Mouse (Mus musculus) ES-E14 (cell line): ENCODE data around the gene Scfd2. TPM values are rescaled to one million over a fixed set of nuclear protein-coding genes. Genes with fewer than 3 reads are reported as not detected.

Experiments
- DNase-seq: peaks from one replicate; pipeline ENCODE4 v3.0.0-alpha.2; 2013; ENCODE audit warnings: low read depth, low spot score
- H3K27ac ChIP-seq: 2 replicates; pipeline ENCODE4 v1.5.1; 2012; ENCODE audit warnings: low read depth, mild to moderate bottlenecking, low read length, moderate library complexity, mixed read lengths; ENCODE audit not compliant: poor library complexity, insufficient read depth, severe bottlenecking
- H3K36me3 ChIP-seq: 2 replicates; pipeline ENCODE4 v1.6.1; 2012; ENCODE audit warnings: mild to moderate bottlenecking, low read length, moderate library complexity, mixed read lengths; ENCODE audit not compliant: control insufficient read depth, poor library complexity, insufficient read depth, severe bottlenecking
- H3K4me1 ChIP-seq, 2 experiments: fragments of 150-350 bp in 1 of 2; sonication (generic) in 1 of 2; 2 replicates each; pipeline ENCODE4 v1.6.1; 2012; ENCODE audit warnings: low read length in 2 of 2, mild to moderate bottlenecking in 1 of 2, mixed read lengths in 1 of 2; ENCODE audit not compliant: control insufficient read depth in 2 of 2, insufficient read depth in 2 of 2, poor library complexity in 1 of 2
- H3K4me3 ChIP-seq, 2 experiments: fragments of 150-350 bp in 1 of 2; sonication (generic) in 1 of 2; 2 replicates each; pipeline ENCODE4 v1.5.1; 2012; ENCODE audit warnings: low read length in 2 of 2, low read depth in 1 of 2, mild to moderate bottlenecking in 1 of 2, mixed read lengths in 1 of 2; ENCODE audit not compliant: insufficient read depth in 1 of 2, poor library complexity in 1 of 2, severe bottlenecking in 1 of 2
- H3K9ac ChIP-seq: 2 replicates; pipeline ENCODE4 v1.6.1; 2012; ENCODE audit warnings: low read depth, mild to moderate bottlenecking, low read length, mixed read lengths; ENCODE audit not compliant: poor library complexity, insufficient read depth, severe bottlenecking
- H3K9me3 ChIP-seq: fragments of 150-350 bp; sonication (generic); 2 replicates; pipeline ENCODE4 v1.6.1; 2012; ENCODE audit warnings: low read depth, mild to moderate bottlenecking, low read length; ENCODE audit not compliant: control insufficient read depth, insufficient read depth
- CHD2 ChIP-seq: IDR thresholded peaks from 2 replicates; pipeline ENCODE4 v1.6.1; 2014; ENCODE audit warnings: mild to moderate bottlenecking, low read depth, low read length, inconsistent platforms
- HCFC1 ChIP-seq: IDR thresholded peaks from 2 replicates; pipeline ENCODE4 v1.6.1; 2012; ENCODE audit warnings: low read length, inconsistent platforms, borderline replicate concordance; ENCODE audit not compliant: insufficient read depth
- MAFK ChIP-seq: IDR thresholded peaks from 2 replicates; pipeline ENCODE4 v1.6.1; 2014; ENCODE audit warnings: mild to moderate bottlenecking, low read depth, low read length, inconsistent platforms; ENCODE audit not compliant: insufficient read depth
- ZC3H11A ChIP-seq: IDR thresholded peaks from 2 replicates; pipeline ENCODE4 v1.6.1; 2012; ENCODE audit warnings: low read depth, mild to moderate bottlenecking, inconsistent platforms, low read length, borderline replicate concordance
- ZNF384 ChIP-seq: IDR thresholded peaks from 2 replicates; pipeline ENCODE4 v1.6.1; 2012; ENCODE audit warnings: low read depth, low read length, inconsistent platforms
- in situ Hi-C, 2 experiments: fragments of 600-800 bp; cut with MboI; formaldehyde crosslinking; loops; one replicate each; pipeline ENCODE4 v1.15.1; 2025; ENCODE audit warnings: low sequenced_read_pairs in 2 of 2, inconsistent platforms in 1 of 2; ENCODE audit not compliant: unreplicated experiment in 2 of 2
- total RNA-seq: library from RNA; depleted of rRNA; stranded (reverse); fragments of 300-350 nt; gene quantifications from 2 replicates; pipeline ENCODE4 v1.2.3, GENCODE M21; 2012

The Scfd2 gene
- total RNA-seq, 1 experiment, result 25.8 TPM

DNA sequence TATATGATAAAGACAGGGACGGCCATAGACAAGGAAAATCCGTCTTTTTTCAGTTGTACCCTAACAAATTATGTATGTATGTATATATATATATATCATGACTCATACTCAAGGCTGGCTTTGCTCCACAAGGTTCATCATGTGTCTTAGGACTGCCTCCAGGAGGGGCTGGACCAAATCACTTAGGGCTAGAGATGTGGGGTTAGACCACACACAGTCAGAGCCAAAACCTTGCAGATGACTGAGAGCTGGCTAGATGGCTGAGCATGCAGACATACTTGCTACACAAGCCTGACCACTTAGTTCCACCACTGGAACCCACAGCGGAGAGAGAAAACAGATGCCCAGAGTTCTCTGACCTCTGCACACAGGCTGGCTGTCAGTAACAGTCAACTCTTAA, 363.5 kb downstream of the Scfd2 start:
- H3K4me3 ChIP-seq, result no peak overlapping the region
- no peak for TF ChIP-seq ZNF384
- TF ChIP-seq CHD2, result no peak
- TF ChIP-seq MAFK, result no peak
- TF ChIP-seq ZC3H11A, result no peak
- no peaks in the 10 kb centered on the region for H3K36me3 ChIP-seq
- DNase-seq, result no peak
- H3K27ac ChIP-seq, result no peak overlapping the region
- no peaks in the 10 kb centered on the region for H3K9me3 ChIP-seq
- in situ Hi-C loops, result no loop called here
- no peak overlapping the region for H3K9ac ChIP-seq
- no peaks in the 10 kb centered on the region for H3K4me1 ChIP-seq

DNA sequence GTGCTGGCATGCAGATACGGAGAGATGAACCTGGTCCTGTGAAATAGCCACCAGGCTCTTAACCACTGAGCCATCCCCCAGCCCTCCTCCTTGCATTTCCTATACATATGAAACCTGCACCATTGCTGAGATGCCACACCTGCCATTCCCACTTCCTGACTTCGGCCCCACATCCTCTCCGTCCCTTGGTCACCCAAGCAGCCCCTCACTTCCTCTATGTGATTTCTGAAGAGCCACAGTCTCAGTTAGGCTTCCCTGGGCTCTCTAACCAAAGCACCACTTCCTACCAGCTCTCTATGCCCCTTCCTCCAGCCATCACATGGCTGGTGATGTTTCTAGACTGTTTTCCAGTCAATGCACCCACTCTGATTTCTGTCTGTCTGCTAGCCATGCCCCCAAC, 364.9 kb downstream of the Scfd2 start:
- H3K27ac ChIP-seq, result no peak overlapping the region
- H3K9ac ChIP-seq, result no peak overlapping the region
- no peak overlapping the region for H3K4me3 ChIP-seq
- H3K9me3 ChIP-seq, result no peaks in the 10 kb centered on the region
- DNase-seq, result no peak
- TF ChIP-seq ZNF384, result no peak
- no peak for TF ChIP-seq MAFK
- no peak for TF ChIP-seq ZC3H11A
- TF ChIP-seq CHD2, result no peak
- no peak for TF ChIP-seq HCFC1
- no peaks in the 10 kb centered on the region for H3K4me1 ChIP-seq
- in situ Hi-C loops, result no loop called here
- no peaks in the 10 kb centered on the region for H3K36me3 ChIP-seq

- no peak overlapping the region for H3K4me3 ChIP-seq
- H3K27ac ChIP-seq, result no peak overlapping the region
- H3K9ac ChIP-seq, result no peak overlapping the region
- H3K4me1 ChIP-seq, result no peaks in the 10 kb centered on the region
- DNase-seq, result no peak
- in situ Hi-C loops, result no loop called here
- no peaks in the 10 kb centered on the region for H3K36me3 ChIP-seq
- no peak for TF ChIP-seq HCFC1
- no peak for TF ChIP-seq ZNF384
- TF ChIP-seq ZC3H11A, result no peak
- no peaks in the 10 kb centered on the region for H3K9me3 ChIP-seq
These were observed 367.0 kb downstream of the Scfd2 start for GRCm38 (mm10) chr5:74164547-74164946.

DNA sequence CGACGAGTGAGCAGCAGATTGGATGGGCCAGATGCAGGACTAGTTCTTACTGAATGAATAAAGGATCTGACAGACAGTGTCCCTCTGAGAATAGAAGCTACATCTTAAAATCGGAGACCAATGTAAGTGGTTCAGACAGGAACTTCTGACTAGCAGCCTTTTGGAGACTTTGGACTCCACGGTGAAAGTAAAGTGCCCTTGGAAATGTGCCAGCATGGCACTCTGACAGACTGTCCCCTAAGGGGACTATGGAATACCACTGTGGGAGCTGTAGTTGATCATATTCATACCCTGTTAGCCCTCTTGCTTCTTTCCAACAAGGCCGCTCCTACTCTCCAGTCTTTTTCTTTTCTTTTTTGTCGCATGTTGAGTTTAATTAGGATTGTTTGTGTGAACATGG, 368.4 kb downstream of the Scfd2 start:
- no peak overlapping the region for H3K4me3 ChIP-seq
- no peak overlapping the region for H3K27ac ChIP-seq
- DNase-seq, result no peak
- H3K36me3 ChIP-seq, result no peaks in the 10 kb centered on the region
- TF ChIP-seq MAFK (no peak), ZC3H11A (no peak), ZNF384 (no peak), HCFC1 (no peak), CHD2 (no peak)
- H3K4me1 ChIP-seq, result no peaks in the 10 kb centered on the region
- no peak overlapping the region for H3K9ac ChIP-seq
- no peaks in the 10 kb centered on the region for H3K9me3 ChIP-seq
- in situ Hi-C loops, result no loop called here

- Histone ChIP-seq H3K4me1 (no peaks in the 10 kb centered on the region), H3K27ac (no peak overlapping the region), H3K4me3 (no peak overlapping the region), H3K36me3 (no peaks in the 10 kb centered on the region), H3K9me3 (no peaks in the 10 kb centered on the region), H3K9ac (no peak overlapping the region)
- no peak for DNase-seq
- in situ Hi-C loops, result no loop called here
- TF ChIP-seq ZNF384 (no peak), CHD2 (no peak), HCFC1 (no peak), MAFK (no peak), ZC3H11A (no peak)
These were observed 369.5 kb downstream of the Scfd2 start for GRCm38 (mm10) chr5:74162013-74162412.
